Mouse (Mus musculus): Measurements from ENCODE around the gene Runx1.

The Runx1 gene

GRCm38 (mm10) chr16:92565291-92565690 lies 260.7 kb downstream of the Runx1 start:
- DNase-seq (ENCODE audit: low read depth), result no peak

GRCm38 (mm10) chr16:92555051-92555450 lies 270.9 kb downstream of the Runx1 start:
- DNase-seq (ENCODE audit: low read depth), result no peak

- no peak for DNase-seq (ENCODE audit: low read depth)
Observed at GRCm38 (mm10) chr16:92552858-92553257, 273.1 kb downstream of the Runx1 start.

GRCm38 (mm10) chr16:92552106-92552382 lies 273.9 kb downstream of the Runx1 start:
- no peak for DNase-seq (ENCODE audit: low read depth)
